Mouse (Mus musculus) frontal cortex, postnatal 25 days (tissue): ENCODE measurements around the gene Tbc1d30.

ENCODE experiments used
- DNase-seq, 2 experiments: peaks; one replicate each; pipeline ENCODE4 v3.0.0; 2022; ENCODE audit warnings: low spot score in 2 of 2

Gene Tbc1d30

GRCm38 (mm10) chr10:121268771-121269170 is 82.3 kb downstream of the Tbc1d30 start:
- DNase-seq, result no peak

- DNase-seq, result no peak
These were observed 86.9 kb downstream of the Tbc1d30 start for GRCm38 (mm10) chr10:121264204-121264575.

- no peak for DNase-seq
These were observed 87.4 kb downstream of the Tbc1d30 start for GRCm38 (mm10) chr10:121263520-121264203.

GRCm38 (mm10) chr10:121262206-121262605 is 88.9 kb downstream of the Tbc1d30 start:
- no peak for DNase-seq

- DNase-seq, result no peak
These were observed 90.0 kb downstream of the Tbc1d30 start for GRCm38 (mm10) chr10:121261036-121261592.

- DNase-seq, result peak; percentile 42 to 55
These were observed 94.8 kb downstream of the Tbc1d30 start for GRCm38 (mm10) chr10:121256115-121256825.

GRCm38 (mm10) chr10:121255465-121255864 is 95.6 kb downstream of the Tbc1d30 start:
- DNase-seq, result no peak

GRCm38 (mm10) chr10:121254343-121254742 is 96.7 kb downstream of the Tbc1d30 start:
- DNase-seq, result no peak

- DNase-seq, result no peak
These were observed 98.3 kb downstream of the Tbc1d30 start for GRCm38 (mm10) chr10:121252781-121253180.

- no peak for DNase-seq
These were observed 99.9 kb downstream of the Tbc1d30 start for GRCm38 (mm10) chr10:121251191-121251590.

GRCm38 (mm10) chr10:121249820-121250219 is 101.3 kb downstream of the Tbc1d30 start:
- DNase-seq, result no peak

- DNase-seq, result no peak
These were observed 103.5 kb downstream of the Tbc1d30 start for GRCm38 (mm10) chr10:121247545-121247944.

- no peak for DNase-seq
These were observed 104.1 kb downstream of the Tbc1d30 start for GRCm38 (mm10) chr10:121246971-121247370.

- DNase-seq, result no peak
These were observed 107.5 kb downstream of the Tbc1d30 start for GRCm38 (mm10) chr10:121243373-121244207.

- no peak for DNase-seq
These were observed 108.5 kb downstream of the Tbc1d30 start for GRCm38 (mm10) chr10:121242596-121242995.

- no peak for DNase-seq
These were observed 112.0 kb downstream of the Tbc1d30 start for GRCm38 (mm10) chr10:121239065-121239464.

- no peak for DNase-seq
These were observed 112.5 kb downstream of the Tbc1d30 start for GRCm38 (mm10) chr10:121238551-121238950.

GRCm38 (mm10) chr10:121237377-121237776 is 113.7 kb downstream of the Tbc1d30 start:
- DNase-seq, result no peak

GRCm38 (mm10) chr10:121235167-121235824 is 115.8 kb downstream of the Tbc1d30 start:
- no peak for DNase-seq

- DNase-seq, result no peak
These were observed 116.6 kb downstream of the Tbc1d30 start for GRCm38 (mm10) chr10:121234476-121234875.

- DNase-seq, result no peak
These were observed 122.6 kb downstream of the Tbc1d30 start for GRCm38 (mm10) chr10:121228422-121228953.
